Mouse (Mus musculus) intestine, embryonic 15.5 days (tissue): ENCODE results near the gene Dlg4. TPM values are rescaled to one million over a fixed set of nuclear protein-coding genes. Genes with fewer than 3 reads are reported as not detected.
A peak's percentile ranks its signal among the peaks of the same experiment; 100 is the strongest.
"Not testable (repeated sequence)": the region's sequence is repeated elsewhere in the genome, so short reads cannot be mapped to it uniquely, and the experiment has no call there.

Experiments
- ATAC-seq: fragments of 200-750 bp; cut with Nextera tagmentation; 2 replicates; pipeline ENCODE4 v1.8.0; 2017; ENCODE audit warnings: moderate TSS enrichment, moderate library complexity
- H3K27ac ChIP-seq: fragments of 300-500 bp; sonication (generic); 2 replicates; pipeline ENCODE4 v1.5.1; 2015; ENCODE audit warnings: mild to moderate bottlenecking, inconsistent platforms
- H3K27me3 ChIP-seq: fragments of 300-500 bp; sonication (generic); replicated peaks from 2 replicates; pipeline ENCODE4 v1.6.1; 2015; ENCODE audit warnings: inconsistent platforms
- H3K36me3 ChIP-seq: fragments of 300-500 bp; sonication (generic); 2 replicates; pipeline ENCODE4 v1.6.1; 2015; ENCODE audit warnings: inconsistent platforms
- H3K4me1 ChIP-seq: fragments of 300-500 bp; sonication (generic); replicated peaks from 2 replicates; pipeline ENCODE4 v1.6.1; 2015; ENCODE audit warnings: inconsistent platforms
- H3K4me2 ChIP-seq: fragments of 300-500 bp; sonication (generic); replicated peaks from 2 replicates; pipeline ENCODE4 v1.6.1; 2015; ENCODE audit warnings: mild to moderate bottlenecking, inconsistent platforms
- H3K4me3 ChIP-seq: fragments of 300-500 bp; sonication (generic); replicated peaks from 2 replicates; pipeline ENCODE4 v1.5.1; 2015; ENCODE audit warnings: inconsistent platforms
- H3K9ac ChIP-seq: fragments of 300-500 bp; sonication (generic); 2 replicates; pipeline ENCODE4 v1.6.1; 2015; ENCODE audit warnings: inconsistent platforms
- H3K9me3 ChIP-seq: fragments of 300-500 bp; sonication (generic); 2 replicates; pipeline ENCODE4 v1.6.1; 2016; ENCODE audit warnings: inconsistent platforms
- WGBS: fragments of 180-500 bp; shearing (Covaris S2); methylation state at CpG from one replicate; pipeline ENCODE4 v1.1.7; 2015; 5-methylcytosine and 5-hydroxymethylcytosine counted together
- polyA plus RNA-seq: library from polyadenylated mRNA; unstranded; fragments of >200 nt; fragmentation: Nextera tagmentation; extraction: Ambion mirVana; gene quantifications from 2 replicates; pipeline ENCODE4 v1.2.1, GENCODE M21; 2015

The Dlg4 gene
- polyA plus RNA-seq, 1 experiment from 2014 or later = 7.2 TPM

DNA sequence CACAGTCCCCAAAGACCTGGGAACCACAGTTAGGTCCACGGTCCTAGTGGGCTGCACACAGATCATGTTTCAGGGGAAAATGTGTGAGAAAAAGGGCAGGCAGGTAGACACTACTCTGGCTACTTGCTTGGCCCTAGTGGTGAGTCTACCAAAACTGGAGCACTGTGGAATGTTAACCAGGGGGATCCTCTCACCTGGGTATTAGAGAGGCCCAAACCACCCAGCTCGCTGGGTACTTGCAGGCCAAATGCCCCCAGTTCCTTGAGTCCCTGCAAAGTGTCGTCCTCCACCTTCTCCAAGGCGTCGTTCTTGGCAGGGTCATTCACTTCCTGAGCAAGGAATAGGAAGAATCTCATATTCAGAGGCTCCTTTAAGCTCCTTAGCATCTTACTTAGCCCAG, 2.7 kb upstream of the Dlg4 start:
- Histone ChIP-seq H3K9me3 (no peaks in the 10 kb centered on the region), H3K4me2 (peak overlapping the region; percentile 69; the same call in 1 of the 2 replicates), H3K4me3 (no peak overlapping the region), H3K9ac (no peak overlapping the region), H3K36me3 (peaks cover 33% of the 10 kb centered on the region), H3K27me3 (no peaks in the 10 kb centered on the region), H3K4me1 (peaks cover 27% of the 10 kb centered on the region), H3K27ac (no peak overlapping the region)
- no peak for ATAC-seq
- 49% methylated on average over 5 of the region's 5 CpGs for WGBS

DNA sequence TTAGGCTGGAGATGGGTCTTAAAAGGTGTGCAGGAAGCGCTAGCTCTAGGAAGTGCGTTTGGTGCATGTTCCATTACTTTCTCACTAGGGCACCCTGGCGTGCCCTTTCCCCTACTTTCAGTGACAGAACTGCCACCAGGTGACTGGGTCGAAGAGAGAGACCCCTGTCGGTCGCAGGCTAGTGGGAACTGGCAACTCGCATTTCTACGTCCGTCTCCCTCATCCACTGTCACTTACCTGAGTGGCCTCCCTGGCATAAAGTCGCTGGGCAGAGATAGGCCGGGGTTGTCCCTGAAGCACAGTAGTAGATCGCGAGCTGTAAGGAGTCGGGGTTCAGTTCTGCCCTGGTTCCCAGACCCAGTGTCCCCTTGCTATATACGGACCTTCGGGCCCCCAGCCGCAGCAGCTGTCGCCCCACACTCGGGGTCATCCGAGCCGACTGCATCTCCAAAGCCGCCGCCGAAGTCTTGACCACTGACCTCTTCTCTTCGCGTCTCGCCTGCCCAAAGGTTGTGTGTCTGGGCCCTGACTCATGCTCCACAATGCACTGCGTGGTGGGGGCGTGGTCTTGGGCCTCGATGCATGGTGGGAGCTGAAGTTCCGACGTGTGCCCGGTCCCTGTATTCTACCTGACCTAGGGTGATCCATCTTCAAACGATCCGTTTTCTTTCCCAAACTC, 1.7 kb upstream of the Dlg4 start, which contains the start of gene Acadvl:
Acadvl (minus strand) TSS at position 532 of the 679 bp plus-strand sequence.
- peaks cover 25% of the 10 kb centered on the region for H3K36me3 ChIP-seq
- H3K9me3 ChIP-seq = no peaks in the 10 kb centered on the region
- no peaks in the 10 kb centered on the region for H3K27me3 ChIP-seq
- peak within 1 kb of the TSS; percentile 58 for H3K4me3 ChIP-seq
- peak within 1 kb of the TSS; percentile 59 for H3K9ac ChIP-seq
- ATAC-seq = peak; percentile 93
- H3K27ac ChIP-seq = peak within 1 kb of the TSS; percentile 65
- H3K4me1 ChIP-seq = peaks cover 36% of the 10 kb centered on the region
- H3K4me2 ChIP-seq = peak within 1 kb of the TSS; percentile 69
- WGBS = under 1% methylated on average over 35 of the region's 35 CpGs

DNA sequence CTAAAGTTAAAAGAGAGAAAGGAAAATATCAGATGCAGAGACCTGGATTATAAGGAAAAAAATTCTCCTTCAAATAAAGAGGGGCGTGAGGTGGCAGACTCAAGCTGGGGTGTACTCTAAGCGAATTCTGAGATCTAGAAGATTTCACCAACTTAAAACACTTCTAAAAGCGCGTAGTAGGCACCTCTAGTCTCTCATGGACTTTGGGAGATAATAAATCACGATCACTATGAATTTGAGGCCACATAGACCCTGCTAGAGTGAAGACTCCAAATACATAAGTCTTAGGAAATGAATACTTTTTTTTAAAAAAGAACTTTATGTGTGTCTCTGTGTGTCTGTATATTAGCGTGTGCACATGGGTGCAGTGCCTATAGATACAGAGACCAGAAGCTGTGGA, 1.1 kb upstream of the Dlg4 start:
- Histone ChIP-seq H3K27me3 (no peaks in the 10 kb centered on the region), H3K4me1 (peaks cover 40% of the 10 kb centered on the region), H3K9me3 (no peaks in the 10 kb centered on the region), H3K36me3 (peaks cover 21% of the 10 kb centered on the region), H3K27ac (no peak overlapping the region), H3K4me3 (peak overlapping the region; percentile 58; the same call in 1 of the 2 replicates), H3K4me2 (peak overlapping the region; percentile 69), H3K9ac (no peak overlapping the region)
- ATAC-seq = no peak
- 64% methylated on average over 6 of the region's 6 CpGs for WGBS

DNA sequence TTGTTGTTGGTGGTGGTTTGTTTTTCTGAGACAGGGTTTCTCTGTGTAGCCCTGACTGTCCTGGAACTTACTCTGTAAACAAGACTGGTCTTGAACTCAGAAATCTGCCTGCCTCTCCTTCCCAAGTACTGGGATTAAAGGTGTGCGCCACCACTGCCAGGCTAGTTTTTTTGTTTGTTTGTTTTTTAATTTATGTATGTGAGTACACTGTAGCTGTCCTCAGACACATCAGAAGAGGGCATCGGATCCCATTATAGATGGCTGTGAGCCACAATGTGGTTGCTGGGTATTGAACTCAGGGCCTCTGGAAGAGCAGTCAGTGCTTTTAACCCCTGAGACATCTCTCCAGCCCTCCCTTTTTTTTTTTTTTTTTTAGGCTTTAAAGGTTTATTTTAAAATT, 565 bp upstream of the Dlg4 start:
- not testable (repeated sequence) for H3K4me3 ChIP-seq, H3K27me3 ChIP-seq, H3K9me3 ChIP-seq, ATAC-seq, H3K4me2 ChIP-seq, H3K9ac ChIP-seq, H3K27ac ChIP-seq
- Histone ChIP-seq H3K4me1 (peaks cover 40% of the 10 kb centered on the region), H3K36me3 (peaks cover 16% of the 10 kb centered on the region)
- 78% methylated on average over 2 of the region's 2 CpGs for WGBS

GRCm38 (mm10) chr11:70017199-70017767, 541 bp downstream of the Dlg4 start:
- Histone ChIP-seq H3K27me3 (no peaks in the 10 kb centered on the region), H3K4me2 (peak overlapping the region; percentile 74), H3K36me3 (peaks cover 6% of the 10 kb centered on the region; the same call in 1 of the 2 replicates), H3K27ac (0 out of 2 replicates have a peak overlapping the region, but pooled peaks have one; percentile 51), H3K9me3 (no peaks in the 10 kb centered on the region), H3K4me3 (no peak overlapping the region), H3K9ac (peak overlapping the region; percentile 69), H3K4me1 (peaks cover 40% of the 10 kb centered on the region)
- WGBS = 48% methylated on average over 7 of the region's 7 CpGs
- ATAC-seq = no peak

DNA sequence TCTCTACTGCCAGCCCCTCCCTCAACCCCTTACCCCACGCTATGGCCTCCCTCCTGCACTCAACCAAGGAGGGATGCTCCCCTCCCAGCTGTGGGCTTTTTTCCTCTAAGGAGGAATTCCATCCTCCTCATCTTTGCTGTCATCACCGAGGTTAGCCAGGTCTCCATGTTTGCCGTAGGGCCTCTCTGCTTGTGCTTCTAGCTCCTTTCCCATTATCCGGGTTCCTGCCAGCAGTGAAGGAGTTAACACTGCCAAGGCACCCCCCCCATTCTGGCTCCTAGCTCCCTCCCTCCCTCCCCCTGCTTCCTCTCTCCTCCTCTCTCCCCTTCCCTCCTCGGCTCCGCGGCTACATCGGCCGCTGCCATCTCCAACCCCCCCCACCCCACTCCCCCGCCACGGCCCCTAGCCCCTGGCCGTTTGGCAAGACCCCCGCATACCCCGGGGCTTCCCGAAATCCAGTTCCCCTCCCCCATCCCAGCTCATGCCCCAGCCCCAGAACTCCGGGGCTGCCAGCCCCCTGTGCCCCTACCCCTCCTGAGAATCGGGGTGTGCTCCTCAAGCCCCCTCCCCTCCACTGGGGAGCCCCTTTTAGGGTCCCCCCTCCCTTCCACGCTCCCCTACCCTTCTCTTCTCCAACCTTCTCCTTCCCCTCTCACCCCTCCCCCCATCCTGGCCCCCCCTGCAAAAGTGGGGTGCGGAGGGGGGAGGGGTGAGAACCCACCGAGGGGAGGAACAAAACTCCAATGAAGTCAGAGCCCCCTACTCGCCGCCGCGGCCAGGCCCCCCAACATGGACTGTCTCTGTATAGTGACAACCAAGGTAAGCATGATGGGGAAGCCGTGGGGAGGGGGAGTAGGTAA, 1.6 kb downstream of the Dlg4 start:
- Histone ChIP-seq H3K27me3 (no peaks in the 10 kb centered on the region), H3K9me3 (no peaks in the 10 kb centered on the region), H3K9ac (peak overlapping the region; percentile 69), H3K36me3 (no peaks in the 10 kb centered on the region), H3K27ac (peak overlapping the region; percentile 85), H3K4me1 (peaks cover 40% of the 10 kb centered on the region), H3K4me2 (peak overlapping the region; percentile 74), H3K4me3 (peak overlapping the region; percentile 57)
- WGBS = 1% methylated on average over 19 of the region's 25 CpGs
- no peak for ATAC-seq

GRCm38 (mm10) chr11:70019495-70020021, 2.8 kb downstream of the Dlg4 start:
- no peak for ATAC-seq
- H3K9ac ChIP-seq = 0 out of 2 replicates have a peak overlapping the region, but pooled peaks have one; percentile 69
- peak overlapping the region; percentile 61; the same call in 1 of the 2 replicates for H3K27ac ChIP-seq

DNA sequence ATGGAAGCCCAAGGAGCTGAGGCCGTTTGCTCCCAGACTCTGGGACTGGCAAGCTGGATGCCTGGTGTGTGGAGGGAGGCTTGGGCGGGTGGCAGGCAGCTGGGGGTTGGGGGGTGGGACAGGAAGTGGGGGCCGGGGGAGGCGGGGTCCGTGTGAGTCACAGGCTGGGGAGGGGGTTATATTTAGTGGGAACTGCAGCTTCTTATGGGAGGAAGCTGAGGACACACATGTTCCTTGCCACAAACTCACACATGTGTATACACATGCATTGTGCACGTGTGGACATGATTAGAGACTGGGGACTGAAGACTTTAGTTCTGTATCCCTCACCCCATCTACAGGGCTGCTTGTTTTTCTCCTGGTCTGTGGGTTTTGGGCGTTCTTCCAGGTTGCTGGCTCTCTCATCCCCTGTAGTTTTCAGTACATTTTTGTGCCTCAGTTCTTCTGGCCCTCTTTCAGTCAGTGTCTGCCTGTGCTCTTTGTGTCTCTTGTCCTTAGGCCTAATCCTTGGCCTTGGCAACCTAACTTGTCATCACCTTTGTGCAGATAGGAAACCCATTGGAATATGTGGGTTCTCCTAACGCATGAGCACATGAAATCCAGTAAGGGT, 3.4 kb downstream of the Dlg4 start:
- H3K27me3 ChIP-seq = no peaks in the 10 kb centered on the region
- no peaks in the 10 kb centered on the region for H3K9me3 ChIP-seq
- peak overlapping the region; percentile 74 for H3K4me2 ChIP-seq
- H3K9ac ChIP-seq = no peak overlapping the region
- H3K27ac ChIP-seq = peak overlapping the region; percentile 61
- ATAC-seq = no peak
- peak overlapping the region; percentile 14; the same call in 1 of the 2 replicates for H3K4me3 ChIP-seq
- H3K36me3 ChIP-seq = no peaks in the 10 kb centered on the region
- 29% methylated on average over 7 of the region's 8 CpGs for WGBS
- peaks cover 27% of the 10 kb centered on the region for H3K4me1 ChIP-seq

More at GRCm38 (mm10) chr11:70019495-70020021, 2.8 kb downstream of the Dlg4 start:
- H3K36me3 ChIP-seq = no peaks in the 10 kb centered on the region
- WGBS = 27% methylated on average over 2 of the region's 2 CpGs
- no peaks in the 10 kb centered on the region for H3K9me3 ChIP-seq
- no peaks in the 10 kb centered on the region for H3K27me3 ChIP-seq
- peaks cover 31% of the 10 kb centered on the region for H3K4me1 ChIP-seq
- peak overlapping the region; percentile 74 for H3K4me2 ChIP-seq
- H3K4me3 ChIP-seq = peak overlapping the region; percentile 14

GRCm38 (mm10) chr11:70020731-70021263, 4.1 kb downstream of the Dlg4 start:
- ATAC-seq = peak; percentile 85
- no peaks in the 10 kb centered on the region for H3K9me3 ChIP-seq
- peak overlapping the region; percentile 74 for H3K4me2 ChIP-seq
- peak overlapping the region; percentile 49 for H3K4me3 ChIP-seq
- no peaks in the 10 kb centered on the region for H3K27me3 ChIP-seq
- peaks cover 32% of the 10 kb centered on the region for H3K4me1 ChIP-seq
- H3K9ac ChIP-seq = peak overlapping the region; percentile 12; the same call in 1 of the 2 replicates
- peak overlapping the region; percentile 54 for H3K27ac ChIP-seq
- H3K36me3 ChIP-seq = no peaks in the 10 kb centered on the region
- 0% methylated on average over 8 of the region's 8 CpGs for WGBS

- Histone ChIP-seq H3K27me3 (no peaks in the 10 kb centered on the region), H3K27ac (peak overlapping the region; percentile 54), H3K4me3 (peak overlapping the region; percentile 49), H3K9me3 (no peaks in the 10 kb centered on the region), H3K36me3 (no peaks in the 10 kb centered on the region), H3K4me1 (peaks cover 39% of the 10 kb centered on the region), H3K4me2 (peak overlapping the region; percentile 74), H3K9ac (peak overlapping the region; percentile 12; the same call in 1 of the 2 replicates)
- 2% methylated on average over 40 of the region's 40 CpGs for WGBS
- peak; percentile 84 for ATAC-seq
Observed at GRCm38 (mm10) chr11:70021264-70022132, 4.8 kb downstream of the Dlg4 start.
